Mouse (Mus musculus) B cell, adult (primary cell): ENCODE measurements around the gene Arap1. TPM values are rescaled to one million over a fixed set of nuclear protein-coding genes. Genes with fewer than 3 reads are reported as not detected.

Experiments
- total RNA-seq: library from RNA; stranded (reverse); gene quantifications from 4 replicates; pipeline ENCODE4 v1.2.4, GENCODE M21; 2023; ENCODE audit not compliant: inconsistent age

The Arap1 gene
- 462 to 505 TPM (median 494 TPM) in 4 replicates for total RNA-seq

DNA sequence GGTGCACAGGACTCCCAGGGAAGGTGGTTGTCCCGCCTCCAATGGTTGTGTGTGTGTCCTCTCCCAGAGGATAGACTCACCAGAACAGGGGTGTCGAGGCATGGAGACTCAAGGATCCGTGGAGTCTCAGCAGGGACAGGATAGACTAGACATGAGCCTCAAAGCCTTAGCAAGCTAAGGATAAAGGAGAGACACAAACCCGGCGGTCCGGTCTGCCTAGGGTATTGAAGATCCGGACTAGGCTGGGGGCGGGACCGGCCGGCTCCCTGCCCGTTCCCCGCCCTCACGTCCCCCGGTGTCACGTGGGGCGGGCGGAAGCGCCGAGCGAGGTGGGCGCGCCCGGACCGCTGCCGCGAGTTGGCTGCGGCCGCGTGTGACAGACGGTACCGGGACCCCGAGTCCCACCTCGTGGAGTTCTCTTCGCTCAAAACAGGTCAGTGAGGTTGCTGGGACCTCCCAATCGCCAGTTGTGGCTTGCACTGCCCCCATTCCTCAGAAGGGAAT is at the start of gene Arap1:
TSS of gene Arap1 (plus strand) at position 301 of the 504 bp plus-strand sequence.

GRCm38 (mm10) chr7:101301881-101302456 is 45.9 kb upstream of the Arap1 start, which contains the start of gene Atg16l2:
Atg16l2 (minus strand) TSS chr7:101302251.

GRCm38 (mm10) chr7:101317014-101317413 is 30.9 kb upstream of the Arap1 start, which contains the start of gene Stard10:
Stard10 (plus strand) TSS chr7:101317086.

DNA sequence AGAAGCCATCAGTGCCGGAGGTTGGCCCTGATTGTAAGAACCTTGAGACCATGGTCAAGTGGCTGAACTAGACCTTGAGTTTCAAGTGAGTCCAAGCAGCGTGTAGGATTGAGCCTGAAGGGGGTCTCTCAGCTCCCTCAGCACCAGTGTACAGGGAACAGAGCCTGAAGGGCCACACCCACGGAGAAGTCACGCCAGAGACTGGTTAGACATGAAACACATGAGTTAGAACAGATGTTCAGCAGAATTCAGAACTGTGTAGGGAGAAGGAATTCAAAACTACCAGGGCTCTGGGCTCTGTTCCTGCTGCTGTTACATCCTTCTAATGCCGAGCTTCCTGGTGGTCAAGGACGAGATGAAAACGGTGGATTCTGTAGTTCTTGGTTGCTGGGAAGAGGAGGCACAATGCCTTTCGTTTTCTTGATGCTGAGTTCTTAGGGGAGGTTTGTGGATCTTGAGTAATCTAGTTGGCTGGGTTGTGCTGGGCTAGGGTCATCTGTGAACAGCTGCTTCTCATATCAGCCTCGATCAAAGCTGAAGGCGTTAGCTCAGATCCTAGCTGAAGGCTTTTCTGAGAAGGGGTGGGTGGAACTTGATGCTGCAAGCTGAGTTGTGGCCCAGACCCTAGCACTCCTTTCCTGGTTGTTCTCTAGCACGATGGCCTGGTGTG is 62.5 kb downstream of the Arap1 start, which contains the start of gene Gm45837:
TSS of gene Gm45837 (plus strand) at position 620 of the 670 bp plus-strand sequence.

GRCm38 (mm10) chr7:101421529-101421928 is 73.7 kb downstream of the Arap1 start, which contains the start of gene Pde2a:
Pde2a (plus strand) TSS chr7:101421691.

Other genes with a start within 250 kb of the Arap1 start
- 137 to 179 TPM (median 162 TPM) in 4 replicates for gene Atg16l2, start 45.8 kb upstream of the Arap1 start, total RNA-seq
- 33.3 to 40.8 TPM (median 33.9 TPM) in 4 replicates for gene Stard10, start 31.0 kb upstream of the Arap1 start, total RNA-seq
- gene Gm45837, start 62.8 kb downstream of the Arap1 start, total RNA-seq, result 23.3 to 32.7 TPM (median 24.4 TPM) in 4 replicates
- 43.9 to 64.3 TPM (median 56.8 TPM) in 4 replicates for gene Pde2a, start 73.6 kb downstream of the Arap1 start, total RNA-seq
- gene Art2b, start 237.5 kb downstream of the Arap1 start, total RNA-seq, result not detected in 4 replicates